Mouse (Mus musculus) liver, adult 2 months (tissue): ENCODE measurements at regions not wholly inside any gene's neighbourhood (a gene's known extent, or its start where the extent isn't known, plus 50 kb on each side); places are given as distances from the start of the nearest gene placed in this dataset.

Experiments used
- CTCF ChIP-seq: fragments of 200-500 bp; IDR thresholded peaks from 2 replicates; pipeline ENCODE4 v1.5.1; 2011; ENCODE audit warnings: low read depth, low read length, control low read depth
- POLR2A ChIP-seq: fragments of 200-500 bp; IDR thresholded peaks from 2 replicates; pipeline ENCODE4 v1.6.1; 2011; ENCODE audit warnings: low read length, control low read depth; ENCODE audit not compliant: insufficient read depth; ENCODE audit errors: extremely low read depth

DNA sequence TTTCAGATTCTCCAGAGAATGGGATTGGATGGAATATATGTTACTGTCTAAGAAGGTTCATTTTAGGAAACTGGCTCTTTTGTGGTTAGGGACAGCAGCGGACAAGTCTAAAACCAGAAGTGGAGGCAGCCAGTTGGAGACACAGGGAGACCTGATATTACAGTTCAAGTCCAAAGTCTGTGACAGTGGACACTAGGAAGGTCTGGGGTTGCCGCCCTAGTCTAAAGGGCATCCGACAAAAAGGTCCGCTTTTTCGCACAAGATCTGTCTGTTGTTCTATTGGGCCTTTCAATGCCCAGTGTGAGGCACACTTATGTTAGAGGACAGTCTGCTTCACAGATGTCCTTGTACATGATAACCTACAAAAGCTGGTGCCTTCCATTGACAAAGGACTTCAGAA, 152.9 kb upstream of the Mpped2 start:
- no peak for TF ChIP-seq POLR2A
- no peak for TF ChIP-seq CTCF
